Mouse (Mus musculus): ENCODE measurements at regions not wholly inside any gene's neighbourhood (a gene's known extent, or its start where the extent isn't known, plus 50 kb on each side); places are given as distances from the start of the nearest gene placed in this dataset.

- no peak for TF ChIP-seq CTCF (conservative IDR thresholded peaks at IDR 0.05; ENCODE audit: low read length)
- no peak for TF ChIP-seq NANOG (IDR thresholded peaks at IDR 0.05; ENCODE audit: borderline replicate concordance, low read length)
- TF ChIP-seq POU5F1 (IDR thresholded peaks at IDR 0.05; ENCODE audit: borderline replicate concordance, low read length): no peak
These were observed 209.8 kb upstream of the Gm37988 start for GRCm38 (mm10) chr1:4597856-4598255.
